Mouse (Mus musculus): ENCODE results near the gene Pla2g10. TPM values are rescaled to one million over a fixed set of nuclear protein-coding genes. Genes with fewer than 3 reads are reported as not detected.
"Not testable (repeated sequence)": the region's sequence is repeated elsewhere in the genome, so short reads cannot be mapped to it uniquely, and the experiment has no call there.

Pla2g10 gene
- polyA plus RNA-seq, 1 experiment from 2014 or later, result 0.31 TPM

DNA sequence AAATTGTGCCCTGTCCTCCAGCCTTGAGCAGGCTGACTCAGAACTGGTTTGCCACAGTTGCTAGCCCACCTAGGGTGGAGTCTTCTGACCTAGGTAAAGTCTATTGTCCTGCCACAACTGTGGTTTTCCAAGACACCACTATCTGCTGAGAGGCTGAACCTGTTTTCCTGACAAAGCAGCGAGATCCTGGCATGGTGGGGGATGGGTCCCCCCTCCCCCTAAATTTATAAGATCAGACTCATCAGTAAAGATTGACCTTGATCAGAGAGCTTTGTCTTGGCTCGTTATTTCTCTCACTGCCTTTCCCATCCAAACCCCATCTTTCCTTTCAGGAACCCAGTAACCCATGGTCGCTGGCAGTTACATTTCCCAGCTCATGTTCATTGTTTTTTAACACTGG, 19.2 kb upstream of the Pla2g10 start:
- Histone ChIP-seq H3K9ac (no peak overlapping the region), H3K4me3 (no peak overlapping the region), H3K4me1 (0 out of 2 replicates have a peak, but pooled peaks cover under 1% of the 10 kb centered on the region), H3K36me3 (no peaks in the 10 kb centered on the region), H3K27ac (no peak overlapping the region), H3K4me2 (replicated peaks) (no peak overlapping the region), H3K27me3 (no peaks in the 10 kb centered on the region; the same call in 1 of the 2 replicates), H3K9me3 (no peaks in the 10 kb centered on the region)
- no peak for ATAC-seq (ENCODE audit: low FRiP score, low read depth)
- 63% methylated on average over 3 of the region's 3 CpGs for WGBS

GRCm38 (mm10) chr16:13749306-13749705, 18.5 kb upstream of the Pla2g10 start:
- no peak overlapping the region for H3K4me2 ChIP-seq (replicated peaks)
- H3K27ac ChIP-seq, result no peak overlapping the region
- no peak overlapping the region for H3K9ac ChIP-seq
- no peak for ATAC-seq (ENCODE audit: low FRiP score, low read depth)
- H3K4me1 ChIP-seq, result no peaks in the 10 kb centered on the region
- WGBS, result 61% methylated on average over 5 of the region's 5 CpGs
- no peaks in the 10 kb centered on the region for H3K36me3 ChIP-seq
- no peak overlapping the region for H3K4me3 ChIP-seq
- H3K9me3 ChIP-seq, result no peaks in the 10 kb centered on the region
- no peaks in the 10 kb centered on the region; the same call in 1 of the 2 replicates for H3K27me3 ChIP-seq

- H3K4me3 ChIP-seq; H3K27me3 ChIP-seq; H3K9ac ChIP-seq; H3K4me1 ChIP-seq; H3K27ac ChIP-seq; H3K9me3 ChIP-seq; ATAC-seq (ENCODE audit: low FRiP score, low read depth); H3K36me3 ChIP-seq; H3K4me2 ChIP-seq (replicated peaks): not testable (repeated sequence)
- WGBS, result 30% methylated on average over 10 of the region's 10 CpGs
Observed at GRCm38 (mm10) chr16:13748813-13749212, 18.0 kb upstream of the Pla2g10 start.

DNA sequence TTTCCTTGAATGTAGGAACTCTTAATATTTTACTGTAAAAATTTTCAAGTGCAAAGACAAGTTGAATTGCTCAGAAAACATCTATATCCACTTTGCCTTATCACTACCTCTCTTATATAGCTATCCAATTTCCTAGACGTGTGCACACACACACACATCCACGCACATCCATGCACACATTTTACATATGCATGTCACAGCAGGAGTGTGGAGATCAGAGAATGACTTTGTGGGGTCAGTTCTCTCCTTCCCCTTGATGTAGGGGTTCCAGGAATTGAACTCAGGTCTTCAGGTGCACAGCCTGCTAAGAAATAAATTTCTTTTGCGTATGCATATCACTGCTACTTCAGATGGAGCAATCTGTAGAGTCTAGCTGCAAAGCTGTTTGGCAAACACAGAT, 17.3 kb upstream of the Pla2g10 start:
- Histone ChIP-seq H3K27me3 (no peaks in the 10 kb centered on the region; the same call in 1 of the 2 replicates), H3K9me3 (no peaks in the 10 kb centered on the region), H3K4me2 (replicated peaks) (no peak overlapping the region), H3K27ac (no peak overlapping the region), H3K9ac (no peak overlapping the region), H3K4me3 (no peak overlapping the region), H3K4me1 (no peaks in the 10 kb centered on the region), H3K36me3 (no peaks in the 10 kb centered on the region)
- WGBS, result 71% methylated on average over 3 of the region's 3 CpGs
- ATAC-seq (ENCODE audit: low FRiP score, low read depth), result no peak

- no peaks in the 10 kb centered on the region for H3K4me1 ChIP-seq
- no peaks in the 10 kb centered on the region for H3K9me3 ChIP-seq
- H3K9ac ChIP-seq, result no peak overlapping the region
- 94% methylated on average over 8 of the region's 8 CpGs for WGBS
- no peak overlapping the region for H3K4me3 ChIP-seq
- no peak for ATAC-seq (ENCODE audit: low FRiP score, low read depth)
- H3K4me2 ChIP-seq (replicated peaks), result no peak overlapping the region
- no peak overlapping the region for H3K27ac ChIP-seq
- no peaks in the 10 kb centered on the region for H3K36me3 ChIP-seq
- H3K27me3 ChIP-seq, result no peaks in the 10 kb centered on the region; the same call in 1 of the 2 replicates
Observed at GRCm38 (mm10) chr16:13747708-13748107, 16.9 kb upstream of the Pla2g10 start.

DNA sequence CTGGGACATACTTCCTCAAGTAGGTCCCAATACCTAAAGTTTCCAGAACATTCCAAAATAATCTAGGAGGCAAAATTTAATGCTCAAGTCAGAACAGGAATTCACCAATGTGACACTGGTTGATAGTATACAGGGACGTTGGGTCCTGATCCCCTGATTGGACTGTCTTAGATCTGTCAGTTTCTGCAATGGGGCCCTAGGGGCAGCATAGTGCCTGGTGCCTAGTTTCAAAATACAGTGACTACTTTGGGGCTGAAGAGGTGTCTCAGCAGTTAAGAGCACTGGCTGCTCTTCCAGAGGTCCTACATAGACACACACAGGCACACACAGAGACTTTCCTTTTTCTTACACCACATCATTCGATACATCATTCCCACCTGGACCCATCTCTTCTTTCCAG, 10.1 kb upstream of the Pla2g10 start:
- Histone ChIP-seq H3K27ac (no peak overlapping the region), H3K4me3 (no peak overlapping the region), H3K4me1 (0 out of 2 replicates have a peak, but pooled peaks cover 5% of the 10 kb centered on the region), H3K9ac (no peak overlapping the region), H3K27me3 (no peaks in the 10 kb centered on the region), H3K36me3 (no peaks in the 10 kb centered on the region), H3K9me3 (no peaks in the 10 kb centered on the region), H3K4me2 (replicated peaks) (no peak overlapping the region)
- ATAC-seq (ENCODE audit: low FRiP score, low read depth), result no peak
- 64% methylated on average over 2 of the region's 2 CpGs for WGBS

DNA sequence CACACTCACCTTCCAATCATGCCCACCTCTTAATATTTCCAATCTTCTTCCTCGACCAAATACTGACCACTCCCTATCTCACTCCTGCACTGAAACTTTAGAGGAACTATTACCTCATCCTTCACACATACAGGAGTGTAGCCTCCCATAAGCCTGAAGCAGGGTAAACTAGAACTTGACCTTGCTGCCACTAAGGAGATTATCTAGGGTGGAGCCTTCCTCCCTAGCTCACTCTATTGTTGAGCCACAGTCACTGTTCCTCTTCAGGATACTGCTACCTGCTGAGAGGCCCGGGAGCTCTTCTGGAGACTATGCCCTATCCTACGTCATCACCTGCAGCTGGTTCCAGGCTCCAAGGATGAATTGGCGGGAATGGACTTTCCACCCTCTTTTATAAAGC, 8.3 kb upstream of the Pla2g10 start:
- not testable (repeated sequence) for ATAC-seq (ENCODE audit: low FRiP score, low read depth)

DNA sequence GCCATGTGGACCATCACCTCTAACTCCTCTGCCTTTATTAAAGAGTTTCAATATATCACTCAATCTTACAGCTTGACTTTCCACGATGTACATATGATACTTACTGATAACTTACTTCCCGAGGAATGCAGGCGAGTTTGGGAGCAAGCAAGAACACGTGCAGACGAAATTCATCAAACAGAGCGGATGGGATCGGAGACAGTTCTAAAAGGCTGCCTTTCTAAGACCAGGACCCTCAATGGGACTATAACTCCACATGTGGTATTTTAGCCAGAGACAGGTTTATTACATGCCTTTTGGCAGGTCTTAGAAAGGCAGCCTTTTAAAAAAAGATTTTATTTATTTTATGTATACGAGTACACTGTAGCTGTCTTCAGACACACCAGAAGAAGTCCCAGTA, 5.2 kb upstream of the Pla2g10 start:
- Histone ChIP-seq H3K4me3 (no peak overlapping the region), H3K27ac (no peak overlapping the region), H3K9me3 (no peaks in the 10 kb centered on the region), H3K9ac (no peak overlapping the region), H3K27me3 (no peaks in the 10 kb centered on the region), H3K4me2 (replicated peaks) (no peak overlapping the region), H3K36me3 (no peaks in the 10 kb centered on the region), H3K4me1 (0 out of 2 replicates have a peak, but pooled peaks cover 7% of the 10 kb centered on the region)
- ATAC-seq (ENCODE audit: low FRiP score, low read depth), result no peak
- WGBS, result 56% methylated on average over 8 of the region's 8 CpGs

More for the DNA sequence above, 8.3 kb upstream of the Pla2g10 start:
- not testable (repeated sequence) for H3K9ac ChIP-seq; H3K36me3 ChIP-seq; H3K4me1 ChIP-seq; H3K27me3 ChIP-seq; H3K27ac ChIP-seq; H3K4me3 ChIP-seq; H3K9me3 ChIP-seq; H3K4me2 ChIP-seq (replicated peaks)
- WGBS, result 72% methylated on average over 4 of the region's 4 CpGs

- ATAC-seq (ENCODE audit: low FRiP score, low read depth), result no peak
- no peak overlapping the region for H3K9ac ChIP-seq
- H3K36me3 ChIP-seq, result no peaks in the 10 kb centered on the region
- 28% methylated on average over 9 of the region's 9 CpGs for WGBS
- H3K9me3 ChIP-seq, result no peaks in the 10 kb centered on the region
- H3K4me2 ChIP-seq (replicated peaks), result no peak overlapping the region
- no peak overlapping the region for H3K27ac ChIP-seq
- H3K4me3 ChIP-seq, result no peak overlapping the region
- H3K27me3 ChIP-seq, result peaks cover 12% of the 10 kb centered on the region
- peaks cover 7% of the 10 kb centered on the region; the same call in 1 of the 2 replicates for H3K4me1 ChIP-seq
Observed at GRCm38 (mm10) chr16:13733518-13734137, 2.8 kb upstream of the Pla2g10 start.

DNA sequence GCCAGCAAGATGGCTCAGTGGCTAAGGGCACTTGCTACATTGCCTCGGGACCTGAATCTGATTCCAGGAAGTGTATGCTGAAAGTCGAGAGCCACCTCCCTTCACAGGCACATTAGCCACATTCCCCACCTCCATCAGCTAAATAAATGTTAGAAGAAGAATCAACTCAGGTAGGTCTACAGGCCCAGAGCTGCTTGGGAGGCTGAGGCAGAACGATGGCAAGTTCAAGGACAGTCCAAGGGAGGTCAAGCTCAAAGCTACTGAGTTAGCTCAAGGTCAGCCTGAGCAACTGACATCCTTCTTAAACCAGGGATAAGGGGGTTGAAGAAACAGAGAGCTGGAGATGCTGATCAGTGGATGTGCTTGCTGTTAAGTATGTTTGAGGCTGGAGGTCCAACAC, 2.0 kb upstream of the Pla2g10 start:
- WGBS, result 77% methylated on average over 3 of the region's 3 CpGs
- Histone ChIP-seq H3K27me3 (peaks cover 12% of the 10 kb centered on the region), H3K9me3 (no peaks in the 10 kb centered on the region), H3K36me3 (no peaks in the 10 kb centered on the region), H3K9ac (no peak overlapping the region), H3K4me2 (replicated peaks) (no peak overlapping the region), H3K4me3 (no peak overlapping the region), H3K27ac (no peak overlapping the region), H3K4me1 (peaks cover 7% of the 10 kb centered on the region; the same call in 1 of the 2 replicates)
- no peak for ATAC-seq (ENCODE audit: low FRiP score, low read depth)

- no peak overlapping the region for H3K9ac ChIP-seq
- no peaks in the 10 kb centered on the region for H3K36me3 ChIP-seq
- WGBS, result 70% methylated on average over 4 of the region's 4 CpGs
- no peak overlapping the region for H3K4me2 ChIP-seq (replicated peaks)
- H3K9me3 ChIP-seq, result no peaks in the 10 kb centered on the region
- H3K4me1 ChIP-seq, result no peaks in the 10 kb centered on the region; the same call in 1 of the 2 replicates
- ATAC-seq (ENCODE audit: low FRiP score, low read depth), result no peak; the same call in 1 of the 2 replicates
- no peak overlapping the region for H3K4me3 ChIP-seq
- peaks cover 12% of the 10 kb centered on the region for H3K27me3 ChIP-seq
- H3K27ac ChIP-seq, result no peak overlapping the region
Observed at GRCm38 (mm10) chr16:13729428-13729827, 1.4 kb downstream of the Pla2g10 start.

- WGBS, result 81% methylated on average over 5 of the region's 5 CpGs
- Histone ChIP-seq H3K27me3 (peaks cover 12% of the 10 kb centered on the region), H3K9me3 (no peaks in the 10 kb centered on the region), H3K9ac (no peak overlapping the region), H3K36me3 (no peaks in the 10 kb centered on the region), H3K4me2 (replicated peaks) (no peak overlapping the region), H3K4me3 (no peak overlapping the region), H3K4me1 (no peaks in the 10 kb centered on the region; the same call in 1 of the 2 replicates), H3K27ac (no peak overlapping the region)
- ATAC-seq (ENCODE audit: low FRiP score, low read depth), result no peak
Observed at GRCm38 (mm10) chr16:13727811-13728335, 2.9 kb downstream of the Pla2g10 start.

- no peaks in the 10 kb centered on the region for H3K27me3 ChIP-seq
- no peak for ATAC-seq (ENCODE audit: low FRiP score, low read depth)
- no peaks in the 10 kb centered on the region for H3K9me3 ChIP-seq
- H3K27ac ChIP-seq, result no peak overlapping the region
- H3K36me3 ChIP-seq, result no peaks in the 10 kb centered on the region
- no peak overlapping the region for H3K4me2 ChIP-seq (replicated peaks)
- H3K9ac ChIP-seq, result no peak overlapping the region
- WGBS, result 36% methylated on average over 10 of the region's 10 CpGs
- no peak overlapping the region for H3K4me3 ChIP-seq
- no peaks in the 10 kb centered on the region for H3K4me1 ChIP-seq
Observed at GRCm38 (mm10) chr16:13722937-13723336, 7.8 kb downstream of the Pla2g10 start.
